Mouse (Mus musculus) CH12.LX (cell line): ENCODE measurements around the gene A630001G21Rik.
A peak's percentile ranks its signal among the peaks of the same experiment; 100 is the strongest.

Experiments
- BHLHE40 ChIP-seq: IDR thresholded peaks from 2 replicates; pipeline ENCODE4 v1.6.1; 2011; ENCODE audit warnings: mild to moderate bottlenecking, low read depth, low read length, improper control_type of control experiment
- CHD2 ChIP-seq: IDR thresholded peaks from 2 replicates; pipeline ENCODE4 v1.6.1; 2011; ENCODE audit warnings: low read length, improper control_type of control experiment
- CTCF ChIP-seq, 2 experiments: IDR thresholded peaks in 1 of 2; conservative IDR thresholded peaks in 1 of 2; 2 replicates each; pipeline ENCODE4 v1.5.1; 2011 to 2012; ENCODE audit warnings: low read depth in 2 of 2, low read length in 2 of 2, improper control_type of control experiment in 1 of 2, inconsistent platforms in 1 of 2, mild to moderate bottlenecking in 1 of 2, moderate library complexity in 1 of 2
- MAFK ChIP-seq: IDR thresholded peaks from 2 replicates; pipeline ENCODE4 v1.6.1; 2011; ENCODE audit warnings: low read length, improper control_type of control experiment; ENCODE audit not compliant: insufficient replicate concordance
- MXI1 ChIP-seq: IDR thresholded peaks from 2 replicates; pipeline ENCODE4 v1.6.1; 2011; ENCODE audit warnings: mild to moderate bottlenecking, low read depth, low read length, improper control_type of control experiment
- NELFE ChIP-seq: IDR thresholded peaks from 2 replicates; pipeline ENCODE4 v1.6.1; 2011; ENCODE audit warnings: low read depth, low read length, improper control_type of control experiment
- POLR2A ChIP-seq: IDR thresholded peaks from 2 replicates; pipeline ENCODE4 v1.6.1; 2011; ENCODE audit warnings: low read depth, mild to moderate bottlenecking, improper control_type of control experiment, low read length
- RCOR1 ChIP-seq: conservative IDR thresholded peaks from 2 replicates; pipeline ENCODE4 v1.6.1; 2012; ENCODE audit warnings: low read depth, mild to moderate bottlenecking, inconsistent platforms, low read length, improper control_type of control experiment
- TBP ChIP-seq: conservative IDR thresholded peaks from 2 replicates; pipeline ENCODE4 v1.6.1; 2011; ENCODE audit warnings: low read depth, low read length, improper control_type of control experiment

DNA sequence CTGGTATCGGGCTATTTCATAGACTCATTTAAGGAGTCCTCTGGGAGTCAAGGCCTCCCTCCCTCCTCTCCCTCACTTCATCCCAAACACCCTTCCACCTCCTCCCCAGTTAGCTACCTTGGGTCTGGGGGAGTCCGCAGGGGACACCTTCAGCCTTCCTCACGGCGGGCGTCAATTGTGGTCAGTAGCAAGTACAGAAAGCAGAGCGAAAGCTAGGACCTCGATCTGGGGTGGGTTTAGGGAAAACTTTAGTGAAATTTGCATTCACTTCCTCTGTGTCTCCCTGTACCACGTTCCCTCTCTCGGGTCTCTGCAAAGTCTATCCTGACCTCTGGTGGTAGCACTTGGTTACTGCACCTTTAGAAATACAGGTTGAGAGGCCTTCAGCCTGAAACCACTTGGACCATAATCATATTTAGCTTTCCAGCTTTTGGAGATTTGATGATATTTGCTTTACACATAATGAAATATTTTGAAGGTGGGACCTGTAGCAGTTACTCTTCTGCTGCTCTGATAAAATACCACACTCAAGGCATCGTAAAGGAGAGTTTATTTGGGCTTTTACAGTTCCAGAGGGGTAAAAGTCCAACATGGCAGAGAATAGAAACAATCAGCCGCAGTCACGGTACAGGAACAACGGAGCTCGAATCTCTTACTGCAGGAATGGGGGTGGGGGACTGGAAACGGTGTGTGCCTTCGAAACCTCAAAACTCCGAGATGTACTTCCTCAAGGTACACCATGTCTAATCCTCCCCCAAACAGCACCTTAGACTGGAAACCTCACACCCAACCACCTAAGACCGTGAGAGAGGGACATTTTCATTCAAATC is 41.9 kb downstream of the A630001G21Rik start:
- TF ChIP-seq CTCF (conservative IDR thresholded peaks at IDR 0.05 in 1 of 2, IDR thresholded peaks at IDR 0.05 in 1 of 2; ENCODE audit: low read depth in 2 of 2, low read length in 2 of 2) (peak; percentile 95 to 96), RCOR1 (0 out of 2 replicates have a peak, but pooled peaks have one; percentile 57), TBP (peak; percentile 95), MXI1 (no peak; the same call in 1 of the 2 replicates), MAFK (no peak), CHD2 (peak; percentile 74; the same call in 1 of the 2 replicates), BHLHE40 (peak; percentile 67), NELFE (peak; percentile 85), POLR2A (peak; percentile 87)
